Mouse (Mus musculus) liver, adult 2 months (tissue): ENCODE results near the gene Cpn2.

Source experiments
- CTCF ChIP-seq: fragments of 200-500 bp; IDR thresholded peaks from 2 replicates; pipeline ENCODE4 v1.5.1; 2011; ENCODE audit warnings: low read depth, low read length, control low read depth
- POLR2A ChIP-seq: fragments of 200-500 bp; IDR thresholded peaks from 2 replicates; pipeline ENCODE4 v1.6.1; 2011; ENCODE audit warnings: low read length, control low read depth; ENCODE audit not compliant: insufficient read depth; ENCODE audit errors: extremely low read depth

GRCm38 (mm10) chr16:30297450-30297849 is 30.2 kb upstream of the Cpn2 start:
- no peak for TF ChIP-seq CTCF
- no peak for TF ChIP-seq POLR2A
